Mouse (Mus musculus): Measurements from ENCODE around the gene Rps6ka5. TPM values are rescaled to one million over a fixed set of nuclear protein-coding genes. Genes with fewer than 3 reads are reported as not detected.

Rps6ka5 gene
- polyA plus RNA-seq, 1 experiment from 2014 or later = 2.4 TPM

DNA sequence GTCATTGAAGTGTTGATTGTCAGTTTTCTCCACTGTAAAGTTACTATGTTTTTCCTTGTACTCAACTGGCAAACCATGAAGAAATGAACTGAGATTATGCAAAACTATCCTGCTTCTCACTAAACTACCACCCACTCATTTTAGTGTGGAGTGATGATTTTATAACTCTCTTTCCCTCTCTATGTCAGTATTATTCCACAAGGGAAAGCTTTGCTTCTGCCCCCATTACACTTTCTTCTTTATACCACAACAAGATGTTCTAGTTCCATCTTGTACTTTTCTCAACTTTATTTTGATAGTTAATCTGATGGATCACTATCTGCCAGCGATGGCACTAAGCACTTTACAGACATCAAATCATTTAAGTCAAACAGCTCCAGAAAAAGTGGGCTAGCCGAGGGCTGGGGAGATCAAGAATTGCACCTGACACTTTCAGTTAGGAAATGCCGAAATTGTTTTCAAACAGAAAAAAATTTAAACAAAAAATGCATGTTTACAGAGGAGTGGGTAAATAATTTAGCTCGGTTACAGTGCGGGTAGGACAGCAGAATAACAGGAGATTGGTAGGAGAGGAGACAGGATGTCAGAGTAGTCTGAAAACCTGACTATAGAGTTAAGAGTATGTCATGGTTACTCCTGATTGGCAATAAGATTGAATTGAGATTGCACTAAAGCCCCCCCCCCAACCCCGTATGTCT, 91.0 kb downstream of the Rps6ka5 start:
- H3K4me3 ChIP-seq = no peak overlapping the region
- H3K27me3 ChIP-seq (ENCODE audit: low read depth, poor library complexity, severe bottlenecking) = no peaks in the 10 kb centered on the region
- peaks cover 17% of the 10 kb centered on the region for H3K4me1 ChIP-seq
- 91% methylated on average over 6 of the region's 6 CpGs for WGBS
- H3K27ac ChIP-seq (replicated peaks) = no peak overlapping the region
- no peaks in the 10 kb centered on the region for H3K9me3 ChIP-seq (replicated peaks)
- H3K36me3 ChIP-seq = no peaks in the 10 kb centered on the region
- DNase-seq (ENCODE audit: low spot score) = no peak

DNA sequence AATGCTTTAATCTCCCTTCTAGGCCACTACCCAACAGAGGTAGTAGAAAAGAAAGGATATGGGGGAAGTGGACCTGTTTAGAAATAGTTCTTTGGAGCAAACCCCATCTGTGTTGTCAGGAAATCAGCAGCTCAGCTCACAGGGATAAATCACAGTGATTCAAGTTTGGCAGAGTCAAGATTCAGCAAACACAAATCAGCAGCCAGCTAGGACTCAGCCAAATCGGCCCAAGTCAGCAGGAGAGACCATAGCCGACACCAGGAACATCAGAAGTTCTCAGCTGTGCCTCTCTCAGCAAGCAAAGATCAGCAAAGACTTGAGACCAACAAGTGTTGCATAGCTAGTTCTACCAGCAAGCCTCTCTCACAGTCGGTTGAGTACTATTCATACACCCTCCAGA, 93.6 kb downstream of the Rps6ka5 start:
- no peaks in the 10 kb centered on the region for H3K36me3 ChIP-seq

DNA sequence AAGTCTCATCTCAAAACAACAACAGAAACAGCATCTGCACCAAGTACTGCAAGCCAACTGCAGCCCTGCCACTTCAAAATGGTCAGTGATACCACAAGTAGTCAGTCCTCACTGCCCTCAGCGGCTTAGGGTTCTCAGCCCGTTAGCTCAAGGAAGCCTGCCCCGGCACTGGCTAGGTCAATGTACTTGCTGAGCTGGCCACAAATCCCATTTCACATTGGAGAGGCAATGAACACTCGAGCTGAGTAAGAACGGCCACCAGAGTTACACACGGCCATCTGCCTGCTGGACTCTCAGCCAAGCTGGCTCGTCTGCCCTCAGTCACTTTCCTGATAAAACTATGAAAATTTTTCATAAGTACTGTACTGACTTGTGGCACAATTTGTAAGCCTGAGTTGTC, 95.5 kb downstream of the Rps6ka5 start:
- Histone ChIP-seq H3K36me3 (no peaks in the 10 kb centered on the region), H3K9me3 (replicated peaks) (no peaks in the 10 kb centered on the region), H3K27me3 (ENCODE audit: low read depth, poor library complexity, severe bottlenecking) (no peaks in the 10 kb centered on the region), H3K4me1 (0 out of 2 replicates have a peak, but pooled peaks cover 3% of the 10 kb centered on the region), H3K27ac (replicated peaks) (no peak overlapping the region), H3K4me3 (no peak overlapping the region)
- 89% methylated on average over 7 of the region's 7 CpGs for WGBS
- DNase-seq (ENCODE audit: low spot score) = no peak

More for the DNA sequence above, 93.6 kb downstream of the Rps6ka5 start:
- H3K9me3 ChIP-seq (replicated peaks) = no peaks in the 10 kb centered on the region
- no peak overlapping the region for H3K4me3 ChIP-seq
- no peaks in the 10 kb centered on the region for H3K27me3 ChIP-seq (ENCODE audit: low read depth, poor library complexity, severe bottlenecking)
- H3K4me1 ChIP-seq = peaks cover 11% of the 10 kb centered on the region
- no peak overlapping the region for H3K27ac ChIP-seq (replicated peaks)
- 90% methylated on average over 3 of the region's 3 CpGs for WGBS
- no peak for DNase-seq (ENCODE audit: low spot score)

DNA sequence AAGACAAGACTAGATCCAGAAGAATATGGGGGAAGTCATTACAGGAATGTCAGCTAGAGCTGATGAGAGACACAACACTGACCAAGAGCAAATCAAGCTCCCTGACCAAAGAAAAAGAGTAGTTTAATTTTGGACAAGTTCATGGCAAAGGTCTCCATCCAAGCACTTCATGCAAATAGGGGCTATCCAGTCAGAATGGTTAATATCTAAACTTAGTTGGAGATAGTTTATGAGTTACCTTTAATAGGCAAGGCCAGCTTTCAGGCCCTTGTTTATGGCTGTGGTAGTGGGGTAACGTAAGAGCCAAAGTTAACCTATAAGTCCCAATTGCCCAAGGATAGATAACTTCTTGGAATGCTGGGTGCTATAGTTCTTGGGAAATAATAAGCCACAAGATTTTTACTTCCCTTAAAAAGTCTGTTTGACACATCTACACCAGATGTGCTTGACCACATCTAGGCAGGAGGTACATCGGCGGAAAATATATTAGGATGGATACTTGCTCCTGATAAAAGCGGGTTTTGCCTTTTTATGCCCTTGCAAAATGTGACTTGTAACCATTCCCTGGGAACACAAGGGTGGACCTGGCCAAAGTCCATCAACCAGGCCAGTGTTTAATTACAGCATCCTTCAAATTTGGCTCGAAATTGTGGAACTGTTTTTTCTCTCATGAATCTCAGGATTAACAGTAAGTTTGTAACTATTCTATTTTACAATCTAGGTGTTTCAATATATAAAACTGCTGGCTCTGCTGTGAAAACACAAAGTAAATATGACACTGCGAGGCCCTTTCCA, 97.5 kb downstream of the Rps6ka5 start:
- Histone ChIP-seq H3K4me1 (no peaks in the 10 kb centered on the region), H3K27ac (replicated peaks) (no peak overlapping the region), H3K4me3 (no peak overlapping the region), H3K27me3 (ENCODE audit: low read depth, poor library complexity, severe bottlenecking) (no peaks in the 10 kb centered on the region), H3K36me3 (no peaks in the 10 kb centered on the region), H3K9me3 (replicated peaks) (no peaks in the 10 kb centered on the region)
- WGBS = 91% methylated on average over 6 of the region's 6 CpGs
- no peak for DNase-seq (ENCODE audit: low spot score)

DNA sequence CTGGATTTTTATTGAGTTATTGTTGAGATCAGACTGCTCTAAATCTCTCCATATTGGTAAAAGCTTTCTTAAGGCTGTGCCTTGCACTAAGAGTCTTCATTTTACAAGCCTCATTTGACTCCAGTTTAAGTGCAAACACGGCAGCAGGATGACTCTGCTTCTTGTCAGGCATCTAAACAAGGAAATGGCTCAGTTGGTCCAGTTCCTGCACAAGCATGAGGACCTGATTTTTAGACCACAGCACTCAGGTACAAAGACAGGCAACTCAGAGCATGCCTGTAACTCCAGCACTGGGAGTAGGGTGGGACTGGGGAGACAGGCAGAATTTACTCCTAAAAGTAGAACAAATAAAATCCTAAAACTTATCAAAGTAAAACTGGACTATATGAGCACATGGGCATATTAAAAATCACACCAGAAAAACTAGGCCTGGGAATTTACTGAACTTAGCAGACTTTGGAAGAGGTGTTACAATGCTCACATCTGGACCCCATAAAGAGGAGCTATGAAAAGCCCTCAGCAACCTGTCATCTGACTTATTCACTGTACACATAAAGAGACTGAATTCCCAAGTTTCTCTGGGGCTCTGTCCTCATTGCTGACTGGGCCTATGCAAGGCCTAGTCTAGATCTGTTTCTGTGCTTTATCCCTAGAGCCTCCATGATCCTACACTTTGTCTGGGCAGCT, 99.6 kb downstream of the Rps6ka5 start:
- Histone ChIP-seq H3K4me3 (no peak overlapping the region), H3K27ac (replicated peaks) (no peak overlapping the region), H3K4me1 (no peaks in the 10 kb centered on the region), H3K36me3 (no peaks in the 10 kb centered on the region), H3K27me3 (ENCODE audit: low read depth, poor library complexity, severe bottlenecking) (no peaks in the 10 kb centered on the region), H3K9me3 (replicated peaks) (no peaks in the 10 kb centered on the region)
- DNase-seq (ENCODE audit: low spot score) = no peak
- 62% methylated on average over 1 of the region's 1 CpGs for WGBS

DNA sequence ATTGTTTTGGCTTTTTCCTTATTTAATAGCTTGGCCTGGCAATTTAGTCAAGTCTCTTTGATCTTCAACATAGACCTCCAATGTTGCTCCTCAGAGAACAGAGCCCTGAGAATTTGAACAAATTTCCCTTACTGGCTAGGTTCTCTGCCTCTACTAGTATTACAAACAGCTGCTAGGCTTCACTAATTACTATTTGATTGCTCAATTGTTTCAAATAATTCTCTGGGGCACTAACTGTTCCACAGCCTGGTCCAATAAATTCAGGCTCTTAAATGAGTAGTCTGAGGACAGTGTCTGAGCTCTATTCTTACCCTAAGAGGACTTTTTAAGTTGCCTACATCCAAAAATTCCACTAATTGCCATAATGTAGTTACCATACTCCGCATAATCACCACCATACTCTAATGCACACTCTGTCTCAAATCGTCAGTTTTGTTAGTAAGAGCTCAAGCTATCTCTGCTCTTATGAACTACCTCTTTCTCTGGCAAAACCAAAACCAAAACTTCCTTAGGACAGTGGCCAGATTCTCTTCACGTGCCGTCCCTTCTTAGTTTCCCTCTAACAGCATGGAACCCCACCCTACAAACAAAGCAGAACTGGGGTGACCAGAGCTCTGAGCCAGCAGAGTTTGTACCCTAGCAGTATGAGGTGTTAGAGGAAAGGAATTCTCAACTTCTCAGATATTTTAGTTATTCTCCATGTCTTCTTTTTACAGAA, 100.4 kb downstream of the Rps6ka5 start:
- H3K4me3 ChIP-seq = no peak overlapping the region
- WGBS = 88% methylated on average over 4 of the region's 4 CpGs

DNA sequence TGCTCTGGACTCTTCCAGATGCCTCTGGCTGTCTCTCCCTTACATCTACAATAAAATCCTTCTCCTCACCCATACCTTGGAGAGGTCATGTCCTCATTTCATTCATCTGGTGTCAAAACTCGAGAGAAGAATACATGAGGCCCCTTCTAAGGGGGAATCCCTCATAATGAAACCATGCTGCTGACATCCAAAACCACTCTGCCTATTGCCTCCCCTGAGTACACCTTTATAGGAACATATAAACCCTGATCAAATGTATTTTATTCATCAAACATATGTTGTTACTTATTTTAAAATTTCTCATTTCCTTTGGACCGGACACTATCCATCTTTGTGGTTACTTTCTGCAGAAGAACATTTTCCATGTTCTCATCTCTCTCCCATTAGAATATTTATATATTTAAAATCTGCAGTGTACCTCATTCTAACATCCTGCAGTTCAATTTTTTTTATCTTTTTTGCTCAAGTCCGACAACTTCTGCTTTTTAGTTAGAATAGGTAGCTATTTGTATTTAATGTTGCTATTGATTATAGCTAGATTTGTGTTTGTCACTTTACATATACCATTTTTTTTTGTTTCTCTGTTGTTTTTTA, 101.8 kb downstream of the Rps6ka5 start:
- Histone ChIP-seq H3K4me3 (no peak overlapping the region), H3K9me3 (replicated peaks) (no peaks in the 10 kb centered on the region), H3K36me3 (no peaks in the 10 kb centered on the region), H3K27me3 (ENCODE audit: low read depth, poor library complexity, severe bottlenecking) (no peaks in the 10 kb centered on the region), H3K4me1 (no peaks in the 10 kb centered on the region), H3K27ac (replicated peaks) (no peak overlapping the region)
- DNase-seq (ENCODE audit: low spot score) = no peak
- WGBS = 85% methylated on average over 3 of the region's 3 CpGs

More for the DNA sequence above, 100.4 kb downstream of the Rps6ka5 start:
- Histone ChIP-seq H3K36me3 (no peaks in the 10 kb centered on the region), H3K9me3 (replicated peaks) (no peaks in the 10 kb centered on the region), H3K27ac (replicated peaks) (no peak overlapping the region), H3K27me3 (ENCODE audit: low read depth, poor library complexity, severe bottlenecking) (no peaks in the 10 kb centered on the region), H3K4me1 (no peaks in the 10 kb centered on the region)
- DNase-seq (ENCODE audit: low spot score) = no peak

DNA sequence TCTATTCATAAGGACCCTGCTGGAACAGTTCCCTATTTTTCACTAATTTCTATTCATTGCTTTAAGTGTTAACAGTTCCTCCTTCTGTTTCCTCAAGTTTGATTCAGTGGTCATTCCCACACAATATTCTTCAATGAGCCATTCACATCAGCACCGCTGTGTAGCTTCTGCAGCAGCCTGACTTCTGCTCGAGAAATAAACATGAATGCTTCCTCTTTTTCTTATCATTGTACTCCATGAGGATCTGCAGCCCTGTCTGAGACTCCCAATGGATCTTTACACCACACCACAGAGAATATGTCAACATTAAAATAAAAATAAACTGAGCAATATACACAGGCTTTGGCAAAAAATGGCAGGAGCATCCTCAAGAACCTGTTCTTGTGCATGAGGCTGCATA, 111.5 kb downstream of the Rps6ka5 start:
- Histone ChIP-seq H3K27me3 (ENCODE audit: low read depth, poor library complexity, severe bottlenecking) (no peaks in the 10 kb centered on the region), H3K27ac (replicated peaks) (no peak overlapping the region), H3K9me3 (replicated peaks) (no peaks in the 10 kb centered on the region), H3K36me3 (no peaks in the 10 kb centered on the region), H3K4me3 (no peak overlapping the region), H3K4me1 (no peaks in the 10 kb centered on the region)
- 86% methylated on average over 2 of the region's 2 CpGs for WGBS
- DNase-seq (ENCODE audit: low spot score) = no peak

DNA sequence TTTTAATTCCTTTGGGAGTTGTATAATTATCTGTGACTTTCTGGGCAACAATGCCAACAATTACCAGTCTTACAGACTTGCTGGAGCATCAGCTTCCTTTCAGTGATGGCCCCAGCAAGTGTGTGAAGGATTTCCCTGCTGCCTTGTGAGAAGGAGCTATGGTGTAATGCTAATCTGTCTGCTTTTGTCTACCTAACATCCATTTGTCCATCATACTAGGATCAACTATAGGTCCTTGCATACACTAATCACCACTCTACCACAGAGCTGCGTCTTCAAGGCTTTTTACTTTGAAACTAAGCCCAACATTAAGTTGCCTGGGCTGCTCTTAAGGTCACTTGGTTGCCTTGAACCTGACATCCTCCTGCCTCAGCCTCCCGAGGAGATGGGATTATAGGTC, 112.9 kb downstream of the Rps6ka5 start:
- H3K27me3 ChIP-seq (ENCODE audit: low read depth, poor library complexity, severe bottlenecking) = no peaks in the 10 kb centered on the region
- no peak for DNase-seq (ENCODE audit: low spot score)
- no peaks in the 10 kb centered on the region for H3K4me1 ChIP-seq
- H3K36me3 ChIP-seq = no peaks in the 10 kb centered on the region
- no peak overlapping the region for H3K27ac ChIP-seq (replicated peaks)
- H3K4me3 ChIP-seq = no peak overlapping the region
- 93% methylated on average over 2 of the region's 2 CpGs for WGBS
- no peaks in the 10 kb centered on the region for H3K9me3 ChIP-seq (replicated peaks)

DNA sequence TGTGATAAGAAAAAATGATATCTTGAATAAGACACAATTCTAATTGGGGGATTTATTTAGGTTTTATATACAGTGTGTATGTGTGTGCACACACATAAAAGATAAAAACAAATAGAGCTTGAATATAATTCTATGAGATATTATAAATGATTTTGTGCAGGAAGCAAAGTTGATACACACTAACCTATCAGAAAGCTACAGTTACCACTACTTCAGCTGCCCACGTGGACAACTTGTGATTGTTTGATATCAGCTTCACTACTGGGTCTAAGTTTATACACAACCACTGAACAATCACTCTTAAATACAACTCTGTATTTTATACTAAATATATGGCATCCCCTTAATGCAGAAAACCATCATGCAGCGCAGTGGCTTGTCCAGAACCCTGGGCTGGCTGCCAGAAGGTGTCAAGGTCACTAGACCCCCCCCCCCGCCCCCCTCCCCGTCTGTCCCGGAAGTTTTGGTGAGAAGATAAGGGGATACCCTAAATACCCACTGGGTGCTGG, 113.5 kb downstream of the Rps6ka5 start:
- H3K4me3 ChIP-seq = no peak overlapping the region
- H3K4me1 ChIP-seq = no peaks in the 10 kb centered on the region
- WGBS = 81% methylated on average over 5 of the region's 5 CpGs
- no peaks in the 10 kb centered on the region for H3K9me3 ChIP-seq (replicated peaks)
- no peaks in the 10 kb centered on the region for H3K36me3 ChIP-seq
- no peaks in the 10 kb centered on the region for H3K27me3 ChIP-seq (ENCODE audit: low read depth, poor library complexity, severe bottlenecking)
- no peak overlapping the region for H3K27ac ChIP-seq (replicated peaks)
- no peak for DNase-seq (ENCODE audit: low spot score)

DNA sequence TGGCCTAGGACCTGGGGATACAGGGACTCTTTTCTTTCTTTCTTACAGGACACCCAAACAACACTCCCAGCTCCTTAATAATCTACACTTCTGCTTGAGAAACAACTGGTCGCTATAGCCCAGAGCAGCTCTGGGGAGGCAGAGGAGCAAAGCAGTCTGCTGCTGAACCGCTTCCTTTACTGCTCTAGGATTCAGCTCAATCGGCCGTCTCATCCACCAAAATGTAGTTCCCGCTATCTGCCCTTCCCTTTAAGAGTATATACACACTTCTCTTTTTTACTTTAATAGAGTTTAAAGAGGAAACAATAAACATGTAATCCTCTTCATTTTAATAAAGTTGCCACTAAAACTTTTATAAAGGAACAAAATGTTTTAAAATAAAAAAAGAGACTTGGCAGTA, 117.0 kb downstream of the Rps6ka5 start:
- Histone ChIP-seq H3K4me3 (no peak overlapping the region), H3K4me1 (no peaks in the 10 kb centered on the region), H3K27me3 (ENCODE audit: low read depth, poor library complexity, severe bottlenecking) (no peaks in the 10 kb centered on the region), H3K27ac (replicated peaks) (no peak overlapping the region), H3K9me3 (replicated peaks) (no peaks in the 10 kb centered on the region), H3K36me3 (no peaks in the 10 kb centered on the region)
- 90% methylated on average over 5 of the region's 5 CpGs for WGBS
- no peak for DNase-seq (ENCODE audit: low spot score)

DNA sequence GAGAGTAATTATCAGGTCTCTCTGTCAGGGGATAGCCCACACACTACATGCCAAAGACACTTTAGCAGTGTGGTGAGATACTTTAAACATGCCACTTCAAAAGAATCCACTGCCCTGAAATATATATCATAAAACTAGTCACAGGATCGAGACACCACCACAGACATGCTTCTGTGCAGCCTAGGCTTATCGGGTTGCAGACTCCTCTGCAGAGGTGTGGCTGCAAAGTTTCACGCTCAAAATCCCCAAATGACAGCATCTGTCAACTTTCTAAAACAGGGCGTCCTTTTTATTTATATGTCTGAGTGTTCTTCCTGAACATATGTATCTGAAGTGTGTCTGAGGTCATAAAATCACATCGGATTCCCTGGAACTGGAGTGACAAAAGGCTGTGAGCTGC, 117.7 kb downstream of the Rps6ka5 start:
- no peaks in the 10 kb centered on the region for H3K9me3 ChIP-seq (replicated peaks)
- WGBS = 91% methylated on average over 5 of the region's 5 CpGs
- H3K4me3 ChIP-seq = no peak overlapping the region
- no peaks in the 10 kb centered on the region for H3K27me3 ChIP-seq (ENCODE audit: low read depth, poor library complexity, severe bottlenecking)
- H3K4me1 ChIP-seq = no peaks in the 10 kb centered on the region
- no peak for DNase-seq (ENCODE audit: low spot score)
- H3K27ac ChIP-seq (replicated peaks) = no peak overlapping the region
- no peaks in the 10 kb centered on the region for H3K36me3 ChIP-seq

Data from midbrain, embryonic 10.5 days (tissue).